Mouse (Mus musculus): ENCODE data around the gene Itpripl2. TPM values are rescaled to one million over a fixed set of nuclear protein-coding genes. Genes with fewer than 3 reads are reported as not detected.

Gene Itpripl2
- 10 to 100 TPM; 19.1 to 23.7 TPM for total RNA-seq (2021)
- long read RNA-seq, experiment 1, full-length matches to known transcripts, result 4 of 4 reads
- long read RNA-seq, experiment 1, partial matches to known transcripts, result 0 of 4 reads
- long read RNA-seq, experiment 1, other reads (novel, unspliced or antisense), result 0 of 4 reads
- long read RNA-seq, experiment 2, full-length matches to known transcripts, result 5 of 5 reads
- long read RNA-seq, experiment 2, partial matches to known transcripts, result 0 of 5 reads
- long read RNA-seq, experiment 2, other reads (novel, unspliced or antisense), result 0 of 5 reads

- peak; percentile 90 to 94 for DNase-seq
These were observed at the start of gene Itpripl2 for GRCm38 (mm10) chr7:118491431-118492147. Gene Itpripl2, minus strand, starts transcription at chr7:118491975.

GRCm38 (mm10) chr7:118535076-118535475 lies 43.3 kb upstream of the Itpripl2 start:
- no peak for DNase-seq

- DNase-seq, result no peak
These were observed 42.6 kb upstream of the Itpripl2 start for GRCm38 (mm10) chr7:118534326-118534725.

- DNase-seq, result peak; percentile 97 to 98
These were observed 41.4 kb upstream of the Itpripl2 start, which contains the start of gene Coq7 for GRCm38 (mm10) chr7:118533178-118533578. Gene Coq7, minus strand, starts transcription at chr7:118533356.

GRCm38 (mm10) chr7:118532519-118533177 lies 40.9 kb upstream of the Itpripl2 start:
- peak; percentile 97 to 99 for DNase-seq

DNA sequence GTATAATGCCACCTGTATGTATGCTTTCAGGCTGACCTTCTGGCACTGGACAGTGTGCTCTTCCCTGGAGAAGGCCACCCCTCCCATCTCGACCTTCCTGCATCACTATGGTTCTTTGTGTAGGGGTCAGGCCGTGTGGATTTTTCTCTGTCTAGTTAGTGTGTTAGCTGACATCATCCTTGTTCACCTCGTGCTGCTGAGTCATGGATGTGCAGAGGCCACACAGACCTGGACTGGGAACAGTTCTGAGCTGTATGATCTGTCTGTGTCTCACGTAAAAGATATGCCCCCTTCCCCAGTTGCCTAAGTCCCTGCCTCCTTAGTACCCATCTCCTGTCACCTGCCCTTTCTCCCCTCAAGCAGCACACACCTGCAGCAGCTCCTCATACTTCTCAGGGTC lies 35.2 kb upstream of the Itpripl2 start:
- DNase-seq, result no peak

GRCm38 (mm10) chr7:118522077-118522476 lies 30.3 kb upstream of the Itpripl2 start:
- no peak for DNase-seq

GRCm38 (mm10) chr7:118519661-118520060 lies 27.9 kb upstream of the Itpripl2 start:
- DNase-seq, result no peak

DNA sequence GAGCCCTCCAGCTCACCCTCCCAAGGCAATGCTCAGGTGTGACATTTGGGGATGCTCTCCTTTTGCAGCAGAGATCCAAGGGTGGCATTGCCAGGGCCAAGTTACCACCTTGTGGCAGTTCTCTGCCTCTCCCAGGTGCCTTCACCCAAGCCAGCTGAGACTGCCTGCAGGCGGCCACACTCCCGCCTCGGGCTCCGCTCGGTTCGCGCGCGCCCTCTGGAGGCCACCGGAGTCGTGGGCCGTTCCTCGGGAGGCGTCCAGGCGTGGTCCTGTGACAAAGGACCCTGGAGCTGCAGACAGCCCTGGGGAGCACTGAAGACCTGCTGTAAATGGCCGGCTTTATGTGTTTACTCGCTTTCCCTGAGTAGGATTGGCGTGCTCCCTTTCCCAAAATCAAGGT lies 26.9 kb upstream of the Itpripl2 start:
- DNase-seq, result peak; percentile 76 to 91

DNA sequence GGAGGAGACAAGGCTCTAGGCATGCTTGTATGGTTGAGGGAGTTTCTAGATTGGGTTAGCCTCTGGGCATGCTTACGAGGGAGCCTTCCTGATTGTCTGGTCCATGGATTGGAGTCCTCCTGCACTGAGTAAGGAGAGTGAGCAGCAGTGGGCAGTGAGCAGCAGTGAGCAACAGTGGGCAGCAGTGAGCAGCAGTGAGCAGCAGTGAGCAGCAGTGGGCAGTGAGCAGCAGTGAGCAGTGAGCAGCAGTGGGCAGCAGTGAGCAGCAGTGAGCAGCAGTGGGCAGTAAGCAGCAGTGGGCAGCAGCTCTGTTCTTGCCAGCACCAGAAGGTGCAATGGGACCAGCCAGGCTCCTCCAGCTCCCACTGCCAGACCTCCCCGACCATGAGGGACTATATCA lies 26.0 kb upstream of the Itpripl2 start:
- peak in 1 of 2 experiments; percentile 16 for DNase-seq

DNA sequence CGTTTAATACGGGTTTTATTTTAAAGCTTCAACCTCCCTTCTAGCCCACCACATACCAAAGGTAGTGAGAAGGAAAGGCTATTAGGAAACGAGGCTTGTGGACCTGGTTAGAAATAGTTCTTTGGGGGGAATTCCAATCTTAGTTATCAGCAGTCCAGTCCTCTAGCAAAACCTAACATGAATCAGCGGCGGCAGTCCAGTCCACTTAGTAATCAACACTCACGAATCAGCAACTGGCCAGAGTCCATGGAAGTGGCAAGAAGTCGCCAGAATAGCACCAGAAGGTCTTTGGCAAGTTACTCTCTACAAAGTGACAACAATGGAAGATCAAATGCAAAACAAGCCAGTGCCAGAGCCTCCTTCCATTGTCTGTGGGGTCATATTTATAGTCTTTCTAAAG lies 16.8 kb upstream of the Itpripl2 start:
- DNase-seq, result peak in 1 of 2 experiments; percentile 27

DNA sequence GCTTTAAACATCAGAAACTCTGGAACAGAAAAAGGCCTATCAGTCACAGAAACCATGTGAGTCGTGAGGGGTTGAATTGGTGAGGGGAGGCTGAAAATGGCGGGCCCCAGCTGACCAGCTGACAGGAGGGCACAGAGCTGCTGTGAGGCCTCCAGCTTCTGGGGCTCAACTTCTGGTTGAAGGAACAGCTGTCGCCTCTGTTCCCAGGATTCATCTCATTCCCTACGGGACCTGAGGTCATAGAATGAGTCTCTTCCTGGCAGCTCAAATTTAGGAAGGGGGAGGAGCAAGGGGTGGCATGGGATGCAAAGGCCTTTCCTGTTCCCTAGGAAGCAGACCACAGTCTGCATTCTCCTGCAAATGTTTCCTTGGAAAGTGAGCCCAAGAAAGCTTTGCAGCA lies 12.1 kb upstream of the Itpripl2 start:
- DNase-seq, result peak in 1 of 2 experiments; percentile 47

DNA sequence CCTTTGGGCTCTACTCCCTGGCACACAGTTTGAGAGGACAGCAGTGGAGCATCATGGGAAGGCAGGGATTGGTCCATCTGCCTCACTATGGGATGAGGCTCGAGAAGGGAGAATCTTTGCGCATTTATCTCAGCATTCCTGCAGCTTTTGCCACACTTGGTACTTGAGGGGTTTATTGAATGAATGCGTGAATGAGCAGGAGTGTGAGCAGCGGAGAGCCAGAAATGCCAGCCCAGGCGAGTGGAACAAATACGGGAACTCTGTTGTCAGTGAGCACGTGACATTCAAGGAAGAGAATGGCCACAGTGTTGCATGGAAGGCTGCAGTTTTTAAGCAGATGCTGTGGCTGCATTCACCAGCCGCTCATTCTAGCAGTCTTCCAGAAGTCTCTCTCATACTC lies 10.6 kb upstream of the Itpripl2 start:
- no peak for DNase-seq

- no peak for DNase-seq
These were observed 8.1 kb upstream of the Itpripl2 start for GRCm38 (mm10) chr7:118499784-118500435.

GRCm38 (mm10) chr7:118498984-118499783 lies 7.4 kb upstream of the Itpripl2 start:
- DNase-seq, result no peak

- no peak for DNase-seq
These were observed 3.3 kb upstream of the Itpripl2 start for GRCm38 (mm10) chr7:118494892-118495579.

- no peak for DNase-seq
These were observed 2.1 kb upstream of the Itpripl2 start for GRCm38 (mm10) chr7:118493892-118494291.

- peak; percentile 47 to 64 for DNase-seq
These were observed 927 bp downstream of the Itpripl2 start for GRCm38 (mm10) chr7:118490666-118491430.

GRCm38 (mm10) chr7:118489706-118490665 lies 1.8 kb downstream of the Itpripl2 start:
- DNase-seq, result peak in 1 of 2 experiments; percentile 55

Data from heart, adult 18-20 months (tissue).